Mouse (Mus musculus) MEL (cell line): ENCODE measurements around the gene Dpf2. TPM values are rescaled to one million over a fixed set of nuclear protein-coding genes. Genes with fewer than 3 reads are reported as not detected.

Source experiments
- DNase-seq: peaks from one replicate; pipeline ENCODE4 v3.0.0; 2011; ENCODE audit warnings: low read depth, low spot score
- H3K27ac ChIP-seq: 2 replicates; pipeline ENCODE4 v1.5.1; 2012; ENCODE audit warnings: low read depth, mild to moderate bottlenecking, control low read depth, low read length, moderate library complexity; ENCODE audit not compliant: control insufficient read depth
- H3K27me3 ChIP-seq, 2 experiments: fragments of 150-350 bp in 1 of 2; sonication (generic) in 1 of 2; 2 replicates each; pipeline ENCODE4 v1.6.1; 2012; ENCODE audit warnings: low read length in 2 of 2, mild to moderate bottlenecking in 2 of 2, improper control_type of control experiment in 1 of 2, moderate library complexity in 1 of 2; ENCODE audit not compliant: insufficient read depth in 2 of 2, control insufficient read depth in 1 of 2
- H3K36me3 ChIP-seq, 2 experiments: 2 replicates each; pipeline ENCODE4 v1.6.1; 2012 to 2014; ENCODE audit warnings: low read length in 2 of 2, improper control_type of control experiment in 1 of 2, inconsistent platforms in 1 of 2, mild to moderate bottlenecking in 1 of 2; ENCODE audit not compliant: insufficient read depth in 2 of 2, control insufficient read depth in 1 of 2
- H3K4me1 ChIP-seq, 2 experiments: fragments of 150-350 bp in 1 of 2; sonication (generic) in 1 of 2; 2 replicates each; pipeline ENCODE4 v1.6.1; 2012; ENCODE audit warnings: low read length in 2 of 2, improper control_type of control experiment in 1 of 2, mild to moderate bottlenecking in 1 of 2; ENCODE audit not compliant: insufficient read depth in 2 of 2, control insufficient read depth in 1 of 2
- H3K4me3 ChIP-seq, 2 experiments: fragments of 150-350 bp in 1 of 2; sonication (generic) in 1 of 2; 2 replicates each; pipeline ENCODE4 v1.5.1; 2012; ENCODE audit warnings: low read depth in 2 of 2, low read length in 2 of 2, mild to moderate bottlenecking in 2 of 2, moderate library complexity in 2 of 2, control low read depth in 1 of 2, improper control_type of control experiment in 1 of 2; ENCODE audit not compliant: control insufficient read depth in 1 of 2, insufficient read depth in 1 of 2
- H3K79me2 ChIP-seq: 2 replicates; pipeline ENCODE4 v1.6.1; 2012; ENCODE audit warnings: mild to moderate bottlenecking, low read length, moderate library complexity; ENCODE audit not compliant: control insufficient read depth, poor library complexity, insufficient read depth
- H3K9ac ChIP-seq: 2 replicates; pipeline ENCODE4 v1.6.1; 2012; ENCODE audit warnings: low read depth, mild to moderate bottlenecking, control low read depth, low read length, moderate library complexity; ENCODE audit not compliant: control insufficient read depth, poor library complexity, severe bottlenecking
- H3K9me3 ChIP-seq: fragments of 150-350 bp; sonication (generic); replicated peaks from 2 replicates; pipeline ENCODE4 v1.6.1; 2012; ENCODE audit warnings: mild to moderate bottlenecking, low read length, improper control_type of control experiment, moderate library complexity; ENCODE audit not compliant: insufficient read depth
- CHD1 ChIP-seq: IDR thresholded peaks from 2 replicates; pipeline ENCODE4 v1.6.1; 2012; ENCODE audit warnings: low read depth, mild to moderate bottlenecking, inconsistent platforms, low read length, improper control_type of control experiment
- CHD2 ChIP-seq: IDR thresholded peaks from 2 replicates; pipeline ENCODE4 v1.6.1; 2011; ENCODE audit warnings: low read length, improper control_type of control experiment
- E2F4 ChIP-seq: IDR thresholded peaks from 2 replicates; pipeline ENCODE4 v1.6.1; 2011; ENCODE audit warnings: low read depth, low read length, improper control_type of control experiment, borderline replicate concordance
- ELF1 ChIP-seq: IDR thresholded peaks from 2 replicates; pipeline ENCODE4 v1.6.1; 2014; ENCODE audit warnings: low read depth, mild to moderate bottlenecking, inconsistent platforms, low read length, improper control_type of control experiment, moderate library complexity
- ETS1 ChIP-seq: IDR thresholded peaks from 2 replicates; pipeline ENCODE4 v1.6.1; 2012; ENCODE audit warnings: low read depth, mild to moderate bottlenecking, inconsistent platforms, low read length, improper control_type of control experiment, moderate library complexity
- GATA1 ChIP-seq: IDR thresholded peaks from 2 replicates; pipeline ENCODE4 v1.6.1; 2011; ENCODE audit warnings: low read depth, low read length, improper control_type of control experiment
- KAT2A ChIP-seq: conservative IDR thresholded peaks from 2 replicates; pipeline ENCODE4 v1.6.1; 2012; ENCODE audit warnings: low read depth, low read length, improper control_type of control experiment, inconsistent platforms
- MAFK ChIP-seq: IDR thresholded peaks from 2 replicates; pipeline ENCODE4 v1.6.1; 2011; ENCODE audit warnings: low read depth, mild to moderate bottlenecking, low read length, improper control_type of control experiment, borderline replicate concordance
- MAX ChIP-seq: IDR thresholded peaks from 2 replicates; pipeline ENCODE4 v1.6.1; 2011; ENCODE audit warnings: low read length, improper control_type of control experiment
- MAZ ChIP-seq: IDR thresholded peaks from 2 replicates; pipeline ENCODE4 v1.6.1; 2012; ENCODE audit warnings: low read depth, mild to moderate bottlenecking, inconsistent platforms, low read length, improper control_type of control experiment
- MEF2A ChIP-seq: IDR thresholded peaks from 2 replicates; pipeline ENCODE4 v1.6.1; 2014; ENCODE audit warnings: low read depth, mild to moderate bottlenecking, inconsistent platforms, low read length, improper control_type of control experiment; ENCODE audit not compliant: poor library complexity, insufficient replicate concordance, severe bottlenecking; ENCODE audit errors: extremely low read depth
- MYC ChIP-seq: IDR thresholded peaks from 2 replicates; pipeline ENCODE4 v1.6.1; 2011; ENCODE audit warnings: low read depth, mild to moderate bottlenecking, low read length, improper control_type of control experiment, moderate library complexity
- NRF1 ChIP-seq: IDR thresholded peaks from 2 replicates; pipeline ENCODE4 v1.6.1; 2014; ENCODE audit warnings: low read depth, mild to moderate bottlenecking, inconsistent platforms, low read length, improper control_type of control experiment, moderate library complexity; ENCODE audit not compliant: poor library complexity, insufficient read depth, severe bottlenecking
- POLR2AphosphoS5 ChIP-seq: IDR thresholded peaks from 2 replicates; pipeline ENCODE4 v1.6.1; 2012; ENCODE audit warnings: low read depth, borderline replicate concordance, mild to moderate bottlenecking, inconsistent platforms, low read length, moderate library complexity, mixed read lengths
- SMC3 ChIP-seq: IDR thresholded peaks from 2 replicates; pipeline ENCODE4 v1.6.1; 2011; ENCODE audit warnings: low read depth, low read length, improper control_type of control experiment
- TAL1 ChIP-seq: IDR thresholded peaks from 2 replicates; pipeline ENCODE4 v1.6.1; 2012; ENCODE audit warnings: mild to moderate bottlenecking, inconsistent platforms, low read length, moderate library complexity, mixed read lengths
- TCF12 ChIP-seq: IDR thresholded peaks from 2 replicates; pipeline ENCODE4 v1.6.1; 2014; ENCODE audit warnings: low read depth, mild to moderate bottlenecking, inconsistent platforms, low read length, improper control_type of control experiment, moderate library complexity
- UBTF ChIP-seq: IDR thresholded peaks from 2 replicates; pipeline ENCODE4 v1.6.1; 2012; ENCODE audit warnings: low read depth, mild to moderate bottlenecking, inconsistent platforms, low read length, improper control_type of control experiment, moderate library complexity, borderline replicate concordance; ENCODE audit not compliant: insufficient read depth
- USF1 ChIP-seq: IDR thresholded peaks from 2 replicates; pipeline ENCODE4 v1.6.1; 2014; ENCODE audit warnings: low read depth, mild to moderate bottlenecking, inconsistent platforms, low read length, improper control_type of control experiment, moderate library complexity
- USF2 ChIP-seq, 2 experiments: IDR thresholded peaks; 2 replicates each; pipeline ENCODE4 v1.6.1; 2011 to 2012; ENCODE audit warnings: improper control_type of control experiment in 2 of 2, low read length in 2 of 2, borderline replicate concordance in 1 of 2, inconsistent platforms in 1 of 2, low read depth in 1 of 2, mild to moderate bottlenecking in 1 of 2; ENCODE audit not compliant: insufficient read depth in 1 of 2
- ZC3H11A ChIP-seq: IDR thresholded peaks from 2 replicates; pipeline ENCODE4 v1.6.1; 2012; ENCODE audit warnings: low read depth, mild to moderate bottlenecking, inconsistent platforms, low read length, improper control_type of control experiment
- ZKSCAN1 ChIP-seq: IDR thresholded peaks from 2 replicates; pipeline ENCODE4 v1.6.1; 2012; ENCODE audit warnings: low read depth, mild to moderate bottlenecking, inconsistent platforms, low read length, improper control_type of control experiment, moderate library complexity
- ZMIZ1 ChIP-seq: IDR thresholded peaks from 2 replicates; pipeline ENCODE4 v1.6.1; 2012; ENCODE audit warnings: low read depth, mild to moderate bottlenecking, inconsistent platforms, low read length, improper control_type of control experiment, moderate library complexity
- ZNF384 ChIP-seq: IDR thresholded peaks from 2 replicates; pipeline ENCODE4 v1.6.1; 2012; ENCODE audit warnings: low read depth, mild to moderate bottlenecking, inconsistent platforms, low read length, improper control_type of control experiment
- polyA plus RNA-seq, 2 experiments: library from polyadenylated mRNA; stranded (reverse) in 1 of 2; unstranded in 1 of 2; fragments of >175 nt in 1 of 2; fragments of >200 nt in 1 of 2; gene quantifications; 2 replicates each; pipeline versions ENCODE4 v1.2.1 to v1.2.4; 2012; ENCODE audit warnings: low replicate concordance in 2 of 2, low read depth in 1 of 2; ENCODE audit not compliant: insufficient read length in 2 of 2, insufficient read depth in 1 of 2, missing spikeins in 1 of 2
- total RNA-seq: library from RNA; depleted of rRNA; stranded (reverse); fragments of 300-350 nt; gene quantifications from 2 replicates; pipeline ENCODE4 v1.2.3, GENCODE M21; 2012

The Dpf2 gene
- total and polyA plus RNA-seq, 3 experiments: 58.6 to 166 (median 133) TPM

DNA sequence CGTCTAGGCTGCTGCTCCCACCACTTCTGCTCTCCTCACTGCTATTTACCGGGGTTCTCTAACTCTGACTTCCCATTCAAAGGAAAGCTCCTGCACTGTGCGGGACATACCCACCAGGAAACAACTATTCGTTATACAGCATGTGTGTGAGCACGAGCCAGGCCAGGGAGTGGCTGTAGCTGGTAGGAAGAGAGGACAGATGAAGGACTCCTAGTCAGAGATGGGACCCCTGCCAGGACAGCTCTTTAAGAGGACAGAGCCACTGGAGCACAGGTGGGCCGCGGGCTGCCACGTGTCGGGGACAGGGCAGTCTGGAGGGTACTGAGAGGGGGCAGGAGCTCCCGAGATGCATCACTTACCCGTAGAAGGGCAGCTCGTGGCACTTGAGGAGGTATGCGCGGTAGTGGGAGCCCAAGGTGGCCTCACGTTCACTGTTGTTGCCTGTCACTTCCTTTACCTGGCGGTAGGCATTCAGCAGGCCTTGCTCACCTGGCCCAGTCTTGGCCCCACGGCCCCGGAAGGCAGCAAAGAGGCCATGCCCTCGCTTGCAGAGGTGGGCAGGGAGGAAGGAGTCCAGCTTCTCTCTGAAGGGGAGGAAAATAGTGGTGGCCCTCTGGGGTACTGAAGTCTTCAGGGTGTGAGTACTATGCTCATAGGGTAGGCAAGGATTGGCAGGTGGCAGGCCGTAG lies 48.0 kb downstream of the Dpf2 start:
- H3K27me3 ChIP-seq: no peaks in the 10 kb centered on the region
- H3K9me3 ChIP-seq: no peaks in the 10 kb centered on the region
- H3K9ac ChIP-seq: no peak overlapping the region
- no peaks in the 10 kb centered on the region for H3K79me2 ChIP-seq
- H3K27ac ChIP-seq: no peak overlapping the region
- H3K36me3 ChIP-seq: no peaks in the 10 kb centered on the region; a peak in 1 of 4 replicates
- H3K4me1 ChIP-seq: no peaks in the 10 kb centered on the region
- no peak for DNase-seq
- H3K4me3 ChIP-seq: no peak overlapping the region
- no peak for TF ChIP-seq TCF12
- TF ChIP-seq UBTF: no peak
- TF ChIP-seq ELF1: no peak
- no peak for TF ChIP-seq GATA1
- no peak for TF ChIP-seq CHD2
- TF ChIP-seq MAX: no peak
- no peak for TF ChIP-seq ZKSCAN1
- TF ChIP-seq USF2 (IDR thresholded peaks at IDR 0.05; ENCODE audit: borderline replicate concordance in 1 of 2, insufficient read depth in 1 of 2, low read depth in 1 of 2, low read length in 2 of 2): no peak
- no peak for TF ChIP-seq MAFK
- TF ChIP-seq CHD1: no peak
- TF ChIP-seq ZNF384: no peak
- no peak for TF ChIP-seq KAT2A
- no peak for TF ChIP-seq POLR2AphosphoS5
- no peak for TF ChIP-seq E2F4
- no peak for TF ChIP-seq SMC3
- TF ChIP-seq ZMIZ1: no peak
- TF ChIP-seq TAL1: no peak
- TF ChIP-seq MEF2A: no peak
- TF ChIP-seq, all 39 proteins: peak for 0

DNA sequence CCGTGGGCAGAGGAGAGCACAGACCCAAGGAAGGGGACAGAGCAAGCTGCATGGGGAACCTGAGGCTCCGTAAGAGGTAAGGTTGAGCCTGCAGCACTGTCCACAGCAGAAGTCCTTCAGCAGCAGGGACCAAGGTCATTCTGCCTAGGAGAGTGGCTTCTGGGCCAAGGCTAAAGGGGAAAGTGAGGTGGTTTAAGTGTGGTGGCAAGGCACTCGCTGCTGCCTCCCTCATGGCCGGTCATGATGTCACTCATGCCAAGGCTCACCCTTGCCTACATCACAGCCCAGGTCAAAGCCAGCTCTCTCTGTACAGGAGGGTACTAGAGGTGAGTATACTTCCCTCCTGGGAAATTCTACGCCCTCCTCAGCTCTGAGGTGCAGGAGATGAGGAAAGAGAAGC lies 49.0 kb downstream of the Dpf2 start:
- Histone ChIP-seq H3K79me2 (no peaks in the 10 kb centered on the region), H3K27ac (no peak overlapping the region), H3K9ac (no peak overlapping the region), H3K9me3 (no peaks in the 10 kb centered on the region), H3K36me3 (peaks cover 0 to 2% of the 10 kb centered on the region in 2 experiments; a peak in 1 of 4 replicates), H3K4me1 (no peaks in the 10 kb centered on the region), H3K27me3 (no peaks in the 10 kb centered on the region), H3K4me3 (no peak overlapping the region)
- no peak for DNase-seq
- TF ChIP-seq ETS1: no peak
- TF ChIP-seq MAZ: no peak
- TF ChIP-seq NRF1: no peak
- TF ChIP-seq ZC3H11A: no peak
- TF ChIP-seq TAL1: no peak
- TF ChIP-seq POLR2AphosphoS5: no peak
- no peak for TF ChIP-seq MAFK
- TF ChIP-seq MEF2A: no peak
- TF ChIP-seq MYC: no peak
- no peak for TF ChIP-seq USF1
